Mouse (Mus musculus) embryonic facial prominence, embryonic 10.5 days (tissue): ENCODE data around the gene 1700025G04Rik. TPM values are rescaled to one million over a fixed set of nuclear protein-coding genes. Genes with fewer than 3 reads are reported as not detected.

Experiments
- DNase-seq: peaks from one replicate; pipeline ENCODE4 v3.0.0-alpha.2; 2017; ENCODE audit warnings: low spot score
- H3K27ac ChIP-seq: fragments of 300-500 bp; sonication (generic); replicated peaks from 2 replicates; pipeline ENCODE4 v1.5.1; 2016; ENCODE audit warnings: mild to moderate bottlenecking
- H3K27me3 ChIP-seq: fragments of 300-500 bp; sonication (generic); replicated peaks from 2 replicates; pipeline ENCODE4 v1.6.1; 2016; ENCODE audit warnings: low read depth, mild to moderate bottlenecking; ENCODE audit not compliant: poor library complexity, severe bottlenecking
- H3K36me3 ChIP-seq: fragments of 300-500 bp; sonication (generic); replicated peaks from 2 replicates; pipeline ENCODE4 v1.6.1; 2016; ENCODE audit warnings: mild to moderate bottlenecking, moderate library complexity
- H3K4me1 ChIP-seq: fragments of 300-500 bp; sonication (generic); 2 replicates; pipeline ENCODE4 v1.6.1; 2016
- H3K4me3 ChIP-seq: fragments of 300-500 bp; sonication (generic); 2 replicates; pipeline ENCODE4 v1.5.1; 2016; ENCODE audit warnings: mild to moderate bottlenecking, moderate library complexity
- H3K9me3 ChIP-seq: fragments of 300-500 bp; sonication (generic); 2 replicates; pipeline ENCODE4 v1.6.1; 2016; ENCODE audit warnings: mild to moderate bottlenecking
- WGBS: fragments of 180-500 bp; shearing (Covaris S2); methylation state at CpG from one replicate; pipeline ENCODE4 v1.1.7; 2016; 5-methylcytosine and 5-hydroxymethylcytosine counted together
- polyA plus RNA-seq: library from polyadenylated mRNA; unstranded; fragments of >200 nt; fragmentation: Nextera tagmentation; extraction: Ambion mirVana; gene quantifications from 2 replicates; pipeline ENCODE4 v1.2.1, GENCODE M21; 2016

The 1700025G04Rik gene
- polyA plus RNA-seq, 1 experiment from 2014 or later = 14.7 TPM

GRCm38 (mm10) chr1:152067919-152068318, 22.0 kb downstream of the 1700025G04Rik start:
- no peak overlapping the region for H3K27ac ChIP-seq
- no peak overlapping the region for H3K4me3 ChIP-seq
- no peaks in the 10 kb centered on the region for H3K9me3 ChIP-seq
- DNase-seq = no peak
- H3K4me1 ChIP-seq = peaks cover 9% of the 10 kb centered on the region
- no peaks in the 10 kb centered on the region for H3K27me3 ChIP-seq
- H3K36me3 ChIP-seq = no peaks in the 10 kb centered on the region

GRCm38 (mm10) chr1:152065527-152065926, 24.4 kb downstream of the 1700025G04Rik start:
- 98% methylated on average over 7 of the region's 7 CpGs for WGBS
- no peaks in the 10 kb centered on the region for H3K36me3 ChIP-seq

GRCm38 (mm10) chr1:152063357-152064145, 26.4 kb downstream of the 1700025G04Rik start:
- no peak for DNase-seq
- H3K4me1 ChIP-seq = 0 out of 2 replicates have a peak, but pooled peaks cover 3% of the 10 kb centered on the region
- no peaks in the 10 kb centered on the region for H3K27me3 ChIP-seq
- no peaks in the 10 kb centered on the region for H3K36me3 ChIP-seq
- H3K4me3 ChIP-seq = no peak overlapping the region
- no peak overlapping the region for H3K27ac ChIP-seq
- no peaks in the 10 kb centered on the region for H3K9me3 ChIP-seq
- WGBS = 93% methylated on average over 11 of the region's 11 CpGs

More at GRCm38 (mm10) chr1:152065527-152065926, 24.4 kb downstream of the 1700025G04Rik start:
- no peaks in the 10 kb centered on the region for H3K9me3 ChIP-seq
- H3K27me3 ChIP-seq = no peaks in the 10 kb centered on the region
- DNase-seq = no peak
- no peak overlapping the region for H3K4me3 ChIP-seq
- peaks cover 8% of the 10 kb centered on the region for H3K4me1 ChIP-seq
- H3K27ac ChIP-seq = no peak overlapping the region

- Histone ChIP-seq H3K4me3 (no peak overlapping the region), H3K36me3 (no peaks in the 10 kb centered on the region), H3K4me1 (no peaks in the 10 kb centered on the region), H3K9me3 (no peaks in the 10 kb centered on the region), H3K27me3 (no peaks in the 10 kb centered on the region), H3K27ac (no peak overlapping the region)
- DNase-seq = no peak
- WGBS = 84% methylated on average over 12 of the region's 12 CpGs
Observed at GRCm38 (mm10) chr1:152061745-152062144, 28.2 kb downstream of the 1700025G04Rik start.

- H3K9me3 ChIP-seq = no peaks in the 10 kb centered on the region
- no peak overlapping the region for H3K4me3 ChIP-seq
- 89% methylated on average over 3 of the region's 3 CpGs for WGBS
- no peak overlapping the region for H3K27ac ChIP-seq
- no peaks in the 10 kb centered on the region for H3K4me1 ChIP-seq
- H3K27me3 ChIP-seq = no peaks in the 10 kb centered on the region
- H3K36me3 ChIP-seq = no peaks in the 10 kb centered on the region
- DNase-seq = no peak
Observed at GRCm38 (mm10) chr1:152060265-152060664, 29.7 kb downstream of the 1700025G04Rik start.

- WGBS = 83% methylated on average over 3 of the region's 3 CpGs
- Histone ChIP-seq H3K4me3 (no peak overlapping the region), H3K4me1 (0 out of 2 replicates have a peak, but pooled peaks cover 3% of the 10 kb centered on the region), H3K27ac (no peak overlapping the region), H3K27me3 (no peaks in the 10 kb centered on the region), H3K36me3 (no peaks in the 10 kb centered on the region), H3K9me3 (no peaks in the 10 kb centered on the region)
- DNase-seq = no peak
Observed at GRCm38 (mm10) chr1:152058776-152059175, 31.1 kb downstream of the 1700025G04Rik start.

GRCm38 (mm10) chr1:152053112-152053511, 36.8 kb downstream of the 1700025G04Rik start:
- no peak overlapping the region for H3K4me3 ChIP-seq
- H3K27me3 ChIP-seq = no peaks in the 10 kb centered on the region
- no peak for DNase-seq
- H3K9me3 ChIP-seq = no peaks in the 10 kb centered on the region
- 85% methylated on average over 5 of the region's 5 CpGs for WGBS
- no peak overlapping the region for H3K27ac ChIP-seq
- H3K36me3 ChIP-seq = no peaks in the 10 kb centered on the region
- H3K4me1 ChIP-seq = peaks cover 28% of the 10 kb centered on the region

GRCm38 (mm10) chr1:152051858-152052257, 38.1 kb downstream of the 1700025G04Rik start:
- Histone ChIP-seq H3K9me3 (no peaks in the 10 kb centered on the region), H3K27ac (no peak overlapping the region), H3K27me3 (no peaks in the 10 kb centered on the region), H3K4me3 (no peak overlapping the region), H3K36me3 (no peaks in the 10 kb centered on the region), H3K4me1 (peaks cover 28% of the 10 kb centered on the region)
- WGBS = 80% methylated on average over 9 of the region's 9 CpGs
- no peak for DNase-seq

- Histone ChIP-seq H3K27ac (0 out of 2 replicates have a peak overlapping the region, but pooled peaks have one; percentile 44), H3K4me1 (peaks cover 28% of the 10 kb centered on the region), H3K27me3 (no peaks in the 10 kb centered on the region), H3K36me3 (no peaks in the 10 kb centered on the region; the same call in 1 of the 2 replicates), H3K4me3 (no peak overlapping the region), H3K9me3 (no peaks in the 10 kb centered on the region)
- 74% methylated on average over 7 of the region's 7 CpGs for WGBS
- DNase-seq = no peak
Observed at GRCm38 (mm10) chr1:152050037-152050436, 39.9 kb downstream of the 1700025G04Rik start.

GRCm38 (mm10) chr1:152048291-152048690, 41.6 kb downstream of the 1700025G04Rik start:
- Histone ChIP-seq H3K36me3 (no peaks in the 10 kb centered on the region; the same call in 1 of the 2 replicates), H3K27me3 (no peaks in the 10 kb centered on the region), H3K27ac (no peak overlapping the region), H3K4me1 (peaks cover 25% of the 10 kb centered on the region), H3K4me3 (no peak overlapping the region), H3K9me3 (no peaks in the 10 kb centered on the region)
- DNase-seq = no peak
- WGBS = 91% methylated on average over 4 of the region's 4 CpGs

GRCm38 (mm10) chr1:152047416-152047815, 42.5 kb downstream of the 1700025G04Rik start:
- H3K4me3 ChIP-seq = no peak overlapping the region
- H3K36me3 ChIP-seq = no peaks in the 10 kb centered on the region; the same call in 1 of the 2 replicates
- peaks cover 24% of the 10 kb centered on the region for H3K4me1 ChIP-seq
- H3K9me3 ChIP-seq = no peaks in the 10 kb centered on the region
- 73% methylated on average over 5 of the region's 5 CpGs for WGBS
- no peak overlapping the region for H3K27ac ChIP-seq
- no peak for DNase-seq
- H3K27me3 ChIP-seq = no peaks in the 10 kb centered on the region

- no peak for DNase-seq
- no peak overlapping the region for H3K4me3 ChIP-seq
- no peaks in the 10 kb centered on the region for H3K9me3 ChIP-seq
- H3K4me1 ChIP-seq = peaks cover 21% of the 10 kb centered on the region
- H3K27ac ChIP-seq = no peak overlapping the region
- 88% methylated on average over 2 of the region's 2 CpGs for WGBS
- H3K27me3 ChIP-seq = no peaks in the 10 kb centered on the region
- H3K36me3 ChIP-seq = no peaks in the 10 kb centered on the region; the same call in 1 of the 2 replicates
Observed at GRCm38 (mm10) chr1:152043453-152043852, 46.5 kb downstream of the 1700025G04Rik start.

GRCm38 (mm10) chr1:152042409-152042808, 47.5 kb downstream of the 1700025G04Rik start:
- no peak for DNase-seq

More at GRCm38 (mm10) chr1:152042409-152042808, 47.5 kb downstream of the 1700025G04Rik start:
- no peaks in the 10 kb centered on the region; the same call in 1 of the 2 replicates for H3K36me3 ChIP-seq
- no peak overlapping the region for H3K27ac ChIP-seq
- 80% methylated on average over 3 of the region's 3 CpGs for WGBS
- no peak overlapping the region for H3K4me3 ChIP-seq
- no peaks in the 10 kb centered on the region for H3K27me3 ChIP-seq
- H3K9me3 ChIP-seq = no peaks in the 10 kb centered on the region
- H3K4me1 ChIP-seq = peaks cover 30% of the 10 kb centered on the region
